Mouse (Mus musculus): ENCODE measurements at regions not wholly inside any gene's neighbourhood (a gene's known extent, or its start where the extent isn't known, plus 50 kb on each side); places are given as distances from the start of the nearest gene placed in this dataset.

DNA sequence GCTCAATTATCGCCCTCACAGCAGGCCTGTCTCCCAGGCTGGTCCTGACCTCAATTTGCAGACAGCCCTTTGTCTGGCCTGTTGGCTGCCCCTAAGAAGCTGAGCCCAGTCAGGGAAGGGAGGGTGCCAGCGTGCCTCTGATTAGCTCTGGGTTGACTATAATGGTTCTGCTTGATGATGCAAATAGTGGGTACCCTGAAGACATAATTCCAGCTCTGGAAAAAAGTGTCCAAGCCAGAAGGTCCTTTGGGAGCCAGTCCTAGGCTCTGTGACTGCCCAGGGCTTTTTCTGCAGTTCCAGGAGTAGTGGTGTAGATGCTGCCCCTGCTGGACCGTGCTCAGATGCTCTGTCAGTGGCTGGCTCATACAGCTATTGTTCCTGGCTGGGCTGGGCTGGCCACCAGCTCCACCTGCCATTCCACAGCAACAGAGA lies 95.7 kb downstream of the Kif26a start:
- TF ChIP-seq POLR2A (IDR thresholded peaks at IDR 0.05; ENCODE audit: borderline replicate concordance, control insufficient read depth, low read depth, low read length) (no peak), CTCF (IDR thresholded peaks at IDR 0.05; ENCODE audit: control insufficient read depth, insufficient read depth, low read length) (no peak)
